Mouse (Mus musculus): ENCODE results near the gene Npsr1. TPM values are rescaled to one million over a fixed set of nuclear protein-coding genes. Genes with fewer than 3 reads are reported as not detected.

Gene Npsr1
- polyA plus RNA-seq, 1 experiment from 2014 or later: not detected

GRCm38 (mm10) chr9:24136354-24136753 is 38.6 kb downstream of the Npsr1 start:
- Histone ChIP-seq H3K4me3 (ENCODE audit: low read length) (no peak overlapping the region), H3K36me3 (ENCODE audit: control insufficient read depth, insufficient read depth, low read length) (no peaks in the 10 kb centered on the region), H3K9me3 (ENCODE audit: control insufficient read depth, low read length) (no peaks in the 10 kb centered on the region), H3K27ac (ENCODE audit: low read length) (no peak overlapping the region), H3K27me3 (ENCODE audit: control insufficient read depth, insufficient read depth, low read depth, low read length) (no peaks in the 10 kb centered on the region), H3K4me2 (ENCODE audit: low read depth, low read length) (no peak overlapping the region), H3K9ac (ENCODE audit: low read length) (no peak overlapping the region), H3K4me1 (replicated peaks; ENCODE audit: control insufficient read depth, insufficient read depth, low read length) (no peaks in the 10 kb centered on the region)
- ATAC-seq (ENCODE audit: low read depth): no peak

- H3K36me3 ChIP-seq (ENCODE audit: control insufficient read depth, insufficient read depth, low read length): no peaks in the 10 kb centered on the region
- H3K27ac ChIP-seq (ENCODE audit: low read length): no peak overlapping the region
- WGBS: 76% methylated on average over 2 of the region's 2 CpGs
- H3K4me1 ChIP-seq (replicated peaks; ENCODE audit: control insufficient read depth, insufficient read depth, low read length): no peaks in the 10 kb centered on the region
- no peak overlapping the region for H3K4me3 ChIP-seq (ENCODE audit: low read length)
- no peak for ATAC-seq (ENCODE audit: low read depth)
- no peak overlapping the region for H3K9ac ChIP-seq (ENCODE audit: low read length)
- H3K4me2 ChIP-seq (ENCODE audit: low read depth, low read length): no peak overlapping the region
- H3K27me3 ChIP-seq (ENCODE audit: control insufficient read depth, insufficient read depth, low read depth, low read length): no peaks in the 10 kb centered on the region
- H3K9me3 ChIP-seq (ENCODE audit: control insufficient read depth, low read length): peaks cover 4% of the 10 kb centered on the region
These were observed 46.5 kb downstream of the Npsr1 start for GRCm38 (mm10) chr9:24144341-24144740.

GRCm38 (mm10) chr9:24157208-24157607 is 59.4 kb downstream of the Npsr1 start:
- Histone ChIP-seq H3K4me3 (ENCODE audit: low read length) (no peak overlapping the region), H3K27ac (ENCODE audit: low read length) (no peak overlapping the region), H3K4me1 (replicated peaks; ENCODE audit: control insufficient read depth, insufficient read depth, low read length) (no peaks in the 10 kb centered on the region), H3K4me2 (ENCODE audit: low read depth, low read length) (no peak overlapping the region), H3K27me3 (ENCODE audit: control insufficient read depth, insufficient read depth, low read depth, low read length) (no peaks in the 10 kb centered on the region), H3K9ac (ENCODE audit: low read length) (no peak overlapping the region), H3K36me3 (ENCODE audit: control insufficient read depth, insufficient read depth, low read length) (no peaks in the 10 kb centered on the region), H3K9me3 (ENCODE audit: control insufficient read depth, low read length) (no peaks in the 10 kb centered on the region)
- no peak for ATAC-seq (ENCODE audit: low read depth)
- WGBS: 16% methylated on average over 1 of the region's 1 CpGs

GRCm38 (mm10) chr9:24160409-24160808 is 62.6 kb downstream of the Npsr1 start:
- Histone ChIP-seq H3K4me2 (ENCODE audit: low read depth, low read length) (no peak overlapping the region), H3K4me1 (replicated peaks; ENCODE audit: control insufficient read depth, insufficient read depth, low read length) (no peaks in the 10 kb centered on the region)
- ATAC-seq (ENCODE audit: low read depth): no peak

GRCm38 (mm10) chr9:24168501-24168900 is 70.7 kb downstream of the Npsr1 start:
- Histone ChIP-seq H3K27ac (ENCODE audit: low read length) (no peak overlapping the region), H3K9ac (ENCODE audit: low read length) (no peak overlapping the region), H3K27me3 (ENCODE audit: control insufficient read depth, insufficient read depth, low read depth, low read length) (no peaks in the 10 kb centered on the region), H3K9me3 (ENCODE audit: control insufficient read depth, low read length) (no peaks in the 10 kb centered on the region), H3K4me1 (replicated peaks; ENCODE audit: control insufficient read depth, insufficient read depth, low read length) (no peaks in the 10 kb centered on the region), H3K4me2 (ENCODE audit: low read depth, low read length) (no peak overlapping the region), H3K36me3 (ENCODE audit: control insufficient read depth, insufficient read depth, low read length) (no peaks in the 10 kb centered on the region), H3K4me3 (ENCODE audit: low read length) (no peak overlapping the region)
- ATAC-seq (ENCODE audit: low read depth): no peak
- 85% methylated on average over 1 of the region's 1 CpGs for WGBS

More at GRCm38 (mm10) chr9:24160409-24160808, 62.6 kb downstream of the Npsr1 start:
- WGBS: 51% methylated on average over 1 of the region's 1 CpGs
- no peaks in the 10 kb centered on the region for H3K9me3 ChIP-seq (ENCODE audit: control insufficient read depth, low read length)
- H3K27me3 ChIP-seq (ENCODE audit: control insufficient read depth, insufficient read depth, low read depth, low read length): no peaks in the 10 kb centered on the region
- no peak overlapping the region for H3K4me3 ChIP-seq (ENCODE audit: low read length)
- H3K27ac ChIP-seq (ENCODE audit: low read length): no peak overlapping the region
- no peak overlapping the region for H3K9ac ChIP-seq (ENCODE audit: low read length)
- no peaks in the 10 kb centered on the region for H3K36me3 ChIP-seq (ENCODE audit: control insufficient read depth, insufficient read depth, low read length)

- Histone ChIP-seq H3K9me3 (ENCODE audit: control insufficient read depth, low read length) (no peaks in the 10 kb centered on the region), H3K4me1 (replicated peaks; ENCODE audit: control insufficient read depth, insufficient read depth, low read length) (no peaks in the 10 kb centered on the region), H3K4me3 (ENCODE audit: low read length) (no peak overlapping the region), H3K4me2 (ENCODE audit: low read depth, low read length) (no peak overlapping the region), H3K27me3 (ENCODE audit: control insufficient read depth, insufficient read depth, low read depth, low read length) (no peaks in the 10 kb centered on the region), H3K36me3 (ENCODE audit: control insufficient read depth, insufficient read depth, low read length) (no peaks in the 10 kb centered on the region), H3K9ac (ENCODE audit: low read length) (no peak overlapping the region), H3K27ac (ENCODE audit: low read length) (no peak overlapping the region)
- no peak for ATAC-seq (ENCODE audit: low read depth)
- 79% methylated on average over 1 of the region's 1 CpGs for WGBS
These were observed 72.9 kb downstream of the Npsr1 start for GRCm38 (mm10) chr9:24170728-24171127.

- Histone ChIP-seq H3K27ac (ENCODE audit: low read length) (no peak overlapping the region), H3K9ac (ENCODE audit: low read length) (no peak overlapping the region), H3K9me3 (ENCODE audit: control insufficient read depth, low read length) (no peaks in the 10 kb centered on the region), H3K4me3 (ENCODE audit: low read length) (no peak overlapping the region), H3K27me3 (ENCODE audit: control insufficient read depth, insufficient read depth, low read depth, low read length) (no peaks in the 10 kb centered on the region), H3K4me1 (replicated peaks; ENCODE audit: control insufficient read depth, insufficient read depth, low read length) (no peaks in the 10 kb centered on the region), H3K4me2 (ENCODE audit: low read depth, low read length) (no peak overlapping the region), H3K36me3 (ENCODE audit: control insufficient read depth, insufficient read depth, low read length) (no peaks in the 10 kb centered on the region)
- no peak for ATAC-seq (ENCODE audit: low read depth)
- WGBS: 77% methylated on average over 2 of the region's 2 CpGs
These were observed 80.9 kb downstream of the Npsr1 start for GRCm38 (mm10) chr9:24178744-24179143.

GRCm38 (mm10) chr9:24180926-24181325 is 83.1 kb downstream of the Npsr1 start:
- H3K9ac ChIP-seq (ENCODE audit: low read length): no peak overlapping the region
- no peak for ATAC-seq (ENCODE audit: low read depth)
- no peak overlapping the region for H3K4me2 ChIP-seq (ENCODE audit: low read depth, low read length)

GRCm38 (mm10) chr9:24186289-24186688 is 88.5 kb downstream of the Npsr1 start:
- H3K36me3 ChIP-seq (ENCODE audit: control insufficient read depth, insufficient read depth, low read length): no peaks in the 10 kb centered on the region
- ATAC-seq (ENCODE audit: low read depth): no peak
- WGBS: 80% methylated on average over 5 of the region's 5 CpGs
- H3K4me1 ChIP-seq (replicated peaks; ENCODE audit: control insufficient read depth, insufficient read depth, low read length): no peaks in the 10 kb centered on the region
- H3K9ac ChIP-seq (ENCODE audit: low read length): no peak overlapping the region
- no peak overlapping the region for H3K27ac ChIP-seq (ENCODE audit: low read length)
- no peak overlapping the region for H3K4me2 ChIP-seq (ENCODE audit: low read depth, low read length)
- H3K9me3 ChIP-seq (ENCODE audit: control insufficient read depth, low read length): no peaks in the 10 kb centered on the region
- H3K4me3 ChIP-seq (ENCODE audit: low read length): no peak overlapping the region
- no peaks in the 10 kb centered on the region for H3K27me3 ChIP-seq (ENCODE audit: control insufficient read depth, insufficient read depth, low read depth, low read length)

More at GRCm38 (mm10) chr9:24180926-24181325, 83.1 kb downstream of the Npsr1 start:
- H3K4me3 ChIP-seq (ENCODE audit: low read length): no peak overlapping the region
- H3K27ac ChIP-seq (ENCODE audit: low read length): no peak overlapping the region
- H3K36me3 ChIP-seq (ENCODE audit: control insufficient read depth, insufficient read depth, low read length): no peaks in the 10 kb centered on the region
- no peaks in the 10 kb centered on the region for H3K9me3 ChIP-seq (ENCODE audit: control insufficient read depth, low read length)
- no peaks in the 10 kb centered on the region for H3K4me1 ChIP-seq (replicated peaks; ENCODE audit: control insufficient read depth, insufficient read depth, low read length)
- 73% methylated on average over 7 of the region's 7 CpGs for WGBS
- H3K27me3 ChIP-seq (ENCODE audit: control insufficient read depth, insufficient read depth, low read depth, low read length): no peaks in the 10 kb centered on the region
